Mouse (Mus musculus): Measurements from ENCODE around the gene 2310057M21Rik. TPM values are rescaled to one million over a fixed set of nuclear protein-coding genes. Genes with fewer than 3 reads are reported as not detected.
"Not testable (repeated sequence)": the region's sequence is repeated elsewhere in the genome, so short reads cannot be mapped to it uniquely, and the experiment has no call there.

2310057M21Rik gene
- 3.5 and 4.1 TPM in 2 replicates for polyA plus RNA-seq (2012; rRNA removed)

DNA sequence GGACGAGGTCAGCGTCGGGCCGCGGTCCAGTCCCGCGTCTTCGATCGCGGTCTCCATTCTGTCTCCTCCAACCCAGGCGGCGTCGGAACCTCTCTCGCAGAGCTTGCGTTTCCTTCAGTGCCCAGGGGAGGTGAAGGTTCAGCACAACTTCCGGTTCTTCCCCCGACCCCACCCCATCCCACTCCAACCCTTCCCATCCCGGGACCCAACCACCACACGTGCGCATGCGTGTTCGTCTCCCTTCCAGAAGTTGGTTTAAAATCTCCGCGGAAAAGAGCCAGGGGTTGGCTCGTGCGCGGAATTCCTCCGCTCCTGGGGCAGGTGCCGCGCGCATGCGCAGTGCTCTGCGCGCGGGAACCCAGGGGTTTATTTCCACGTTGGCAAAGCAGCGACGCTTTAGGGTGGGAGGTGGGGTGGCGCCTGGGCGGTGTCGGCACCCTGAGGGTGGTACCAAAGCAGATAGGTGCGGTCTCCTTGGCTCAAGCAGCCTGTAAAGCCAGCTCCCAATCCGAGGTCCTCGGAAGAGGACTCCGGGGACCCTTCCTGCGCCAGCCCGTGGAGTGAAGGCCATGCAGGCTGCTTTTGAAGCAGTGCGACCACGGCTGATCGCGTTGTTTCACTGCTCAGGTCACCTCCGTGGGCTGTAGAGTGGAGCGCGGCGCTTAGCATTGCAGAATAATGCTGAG is at the start of gene 2310057M21Rik:
Gene 2310057M21Rik (minus strand): TSS at position 145 of the 686 bp plus-strand sequence.
- Histone ChIP-seq H3K27me3 (ENCODE audit: control insufficient read depth, insufficient read depth, low read length) (no peaks in the 10 kb centered on the region), H3K27ac (ENCODE audit: insufficient read depth, low read length) (peak within 1 kb of the TSS; percentile 89), H3K4me1 (ENCODE audit: control insufficient read depth, insufficient read depth, insufficient read length) (peaks cover 3% of the 10 kb centered on the region; the same call in 1 of the 2 replicates), H3K36me3 (ENCODE audit: control insufficient read depth, insufficient read depth, low read length) (peaks cover 1% of the 10 kb centered on the region; the same call in 1 of the 2 replicates), H3K4me3 (ENCODE audit: extremely low read depth, insufficient read depth, insufficient read length) (peak within 1 kb of the TSS; percentile 98)
- WGBS: under 1% methylated on average over 55 of the region's 55 CpGs
- TF ChIP-seq POLR2A (IDR thresholded peaks at IDR 0.05; ENCODE audit: low read depth, low read length) (no peak; the same call in 1 of the 2 replicates), CTCF (IDR thresholded peaks at IDR 0.05; ENCODE audit: extremely low read depth, insufficient read depth, insufficient read length, insufficient replicate concordance) (no peak)
- peak; percentile 78 to 84 for DNase-seq (ENCODE audit: low read depth in 1 of 2, low spot score in 2 of 2)

DNA sequence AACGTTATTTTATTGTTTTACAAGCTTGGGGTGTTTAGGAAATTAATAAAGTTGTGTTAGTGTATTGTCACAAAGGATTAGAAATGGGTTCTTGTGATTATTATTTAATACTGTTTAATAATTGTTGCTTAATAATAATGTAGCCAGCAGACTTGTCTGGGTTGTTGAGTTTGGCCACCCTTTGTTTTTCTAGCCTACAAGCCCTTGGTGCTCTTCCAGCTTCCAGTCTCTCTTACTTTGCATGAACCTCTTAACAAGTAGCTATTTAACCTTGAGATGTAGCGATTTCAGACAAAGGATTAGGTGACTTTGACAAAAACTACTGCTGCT is 49.3 kb upstream of the 2310057M21Rik start:
- Histone ChIP-seq H3K27ac (ENCODE audit: insufficient read depth, low read length) (no peak overlapping the region), H3K36me3 (ENCODE audit: control insufficient read depth, insufficient read depth, low read length) (no peaks in the 10 kb centered on the region), H3K4me1 (ENCODE audit: control insufficient read depth, insufficient read depth, insufficient read length) (peaks cover 7% of the 10 kb centered on the region), H3K27me3 (ENCODE audit: control insufficient read depth, insufficient read depth, low read length) (no peaks in the 10 kb centered on the region), H3K4me3 (ENCODE audit: extremely low read depth, insufficient read depth, insufficient read length) (no peak overlapping the region)
- DNase-seq (ENCODE audit: low read depth in 1 of 2, low spot score in 2 of 2): no peak
- WGBS: 80% methylated on average over 2 of the region's 2 CpGs
- TF ChIP-seq POLR2A (IDR thresholded peaks at IDR 0.05; ENCODE audit: low read depth, low read length) (no peak), CTCF (IDR thresholded peaks at IDR 0.05; ENCODE audit: extremely low read depth, insufficient read depth, insufficient read length, insufficient replicate concordance) (no peak)

DNA sequence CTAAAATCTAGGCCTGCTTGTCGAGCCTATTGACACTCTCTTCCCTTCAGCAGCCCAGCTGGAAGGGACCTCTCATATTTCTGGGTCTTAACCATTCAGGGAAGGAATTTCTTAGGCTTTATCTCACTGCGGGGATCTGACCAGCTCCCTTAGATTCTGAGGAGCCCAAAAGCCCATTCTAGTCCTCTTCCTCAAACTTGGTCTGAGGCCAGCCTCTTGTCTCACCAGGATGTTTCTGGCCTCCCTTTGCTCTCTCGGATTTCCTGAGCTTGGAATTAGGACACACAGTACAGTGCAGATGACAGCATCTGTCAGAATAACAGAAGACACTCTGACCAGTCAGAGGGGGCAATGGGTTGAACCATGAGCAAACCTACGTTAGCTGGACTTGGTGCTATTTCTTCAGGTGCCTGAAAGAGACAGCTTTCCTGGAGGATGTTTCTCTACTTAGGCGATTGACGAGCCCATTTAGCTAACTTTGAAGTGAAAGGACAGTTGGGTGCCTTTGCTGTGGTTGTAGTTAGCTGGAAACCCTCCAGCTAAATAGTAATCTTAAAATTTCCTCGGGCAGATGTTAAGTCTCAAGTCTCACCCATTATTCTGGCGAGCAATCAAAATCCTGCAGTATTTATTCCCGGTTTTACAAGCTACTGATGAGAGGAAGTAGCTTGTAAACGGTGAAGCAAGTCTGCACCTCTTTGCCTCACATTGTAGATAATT is 48.8 kb upstream of the 2310057M21Rik start:
- TF ChIP-seq POLR2A (IDR thresholded peaks at IDR 0.05; ENCODE audit: low read depth, low read length) (no peak), CTCF (IDR thresholded peaks at IDR 0.05; ENCODE audit: extremely low read depth, insufficient read depth, insufficient read length, insufficient replicate concordance) (no peak)
- WGBS: 50% methylated on average over 10 of the region's 10 CpGs
- H3K4me3 ChIP-seq (ENCODE audit: extremely low read depth, insufficient read depth, insufficient read length): peak overlapping the region; percentile 9; the same call in 1 of the 2 replicates
- H3K4me1 ChIP-seq (ENCODE audit: control insufficient read depth, insufficient read depth, insufficient read length): peaks cover 7% of the 10 kb centered on the region
- no peaks in the 10 kb centered on the region for H3K27me3 ChIP-seq (ENCODE audit: control insufficient read depth, insufficient read depth, low read length)
- H3K27ac ChIP-seq (ENCODE audit: insufficient read depth, low read length): no peak overlapping the region
- H3K36me3 ChIP-seq (ENCODE audit: control insufficient read depth, insufficient read depth, low read length): no peaks in the 10 kb centered on the region
- no peak for DNase-seq (ENCODE audit: low read depth in 1 of 2, low spot score in 2 of 2)

DNA sequence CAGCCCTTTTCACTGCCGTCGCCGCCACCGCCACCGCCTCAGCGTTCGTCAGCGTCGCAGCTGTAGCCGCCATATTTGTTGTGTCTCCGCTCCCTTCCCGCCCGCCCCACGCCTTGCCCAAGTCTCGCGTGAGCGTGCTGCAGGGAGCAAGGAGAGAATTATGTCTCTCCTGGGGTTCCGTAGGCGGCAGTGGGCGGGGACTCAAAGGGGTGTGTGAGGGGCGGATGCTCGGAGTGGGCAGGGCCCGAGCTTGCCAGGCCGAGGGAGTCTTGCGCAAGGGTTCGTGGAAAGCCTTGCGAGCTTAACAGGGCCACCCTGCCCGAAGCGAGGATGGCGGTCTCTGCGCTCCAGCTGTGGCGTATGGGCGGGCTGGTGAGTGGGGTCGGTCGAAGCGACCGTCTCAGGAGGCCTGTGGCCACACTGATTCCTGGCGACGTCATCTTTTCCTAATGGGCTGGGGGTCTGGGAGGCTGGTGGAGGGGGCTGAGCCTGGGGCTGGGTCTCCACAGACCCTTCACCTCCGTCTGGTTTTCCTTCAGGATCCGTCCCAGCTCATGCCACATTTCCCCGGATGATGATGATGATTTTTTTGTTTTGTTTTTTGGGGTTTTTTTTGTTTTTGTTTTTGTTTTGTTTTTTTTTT is 48.0 kb upstream of the 2310057M21Rik start, which contains the start of the genes Ikzf5 and Acadsb:
Gene Ikzf5 (minus strand): TSS at position 106 of the 643 bp plus-strand sequence.
Gene Acadsb (plus strand): TSS at position 186 of the 643 bp plus-strand sequence.
- Histone ChIP-seq H3K4me1 (ENCODE audit: control insufficient read depth, insufficient read depth, insufficient read length) (peaks cover 7% of the 10 kb centered on the region), H3K4me3 (ENCODE audit: extremely low read depth, insufficient read depth, insufficient read length) (peak within 1 kb of the TSS; percentile 86), H3K27ac (ENCODE audit: insufficient read depth, low read length) (peak within 1 kb of the TSS; percentile 49; the same call in 1 of the 2 replicates), H3K27me3 (ENCODE audit: control insufficient read depth, insufficient read depth, low read length) (no peaks in the 10 kb centered on the region), H3K36me3 (ENCODE audit: control insufficient read depth, insufficient read depth, low read length) (no peaks in the 10 kb centered on the region)
- DNase-seq (ENCODE audit: low read depth in 1 of 2, low spot score in 2 of 2): peak; percentile 96 to 99
- peak; percentile 8 for TF ChIP-seq POLR2A (IDR thresholded peaks at IDR 0.05; ENCODE audit: low read depth, low read length)
- TF ChIP-seq CTCF (IDR thresholded peaks at IDR 0.05; ENCODE audit: extremely low read depth, insufficient read depth, insufficient read length, insufficient replicate concordance): no peak
- under 1% methylated on average over 42 of the region's 42 CpGs for WGBS

DNA sequence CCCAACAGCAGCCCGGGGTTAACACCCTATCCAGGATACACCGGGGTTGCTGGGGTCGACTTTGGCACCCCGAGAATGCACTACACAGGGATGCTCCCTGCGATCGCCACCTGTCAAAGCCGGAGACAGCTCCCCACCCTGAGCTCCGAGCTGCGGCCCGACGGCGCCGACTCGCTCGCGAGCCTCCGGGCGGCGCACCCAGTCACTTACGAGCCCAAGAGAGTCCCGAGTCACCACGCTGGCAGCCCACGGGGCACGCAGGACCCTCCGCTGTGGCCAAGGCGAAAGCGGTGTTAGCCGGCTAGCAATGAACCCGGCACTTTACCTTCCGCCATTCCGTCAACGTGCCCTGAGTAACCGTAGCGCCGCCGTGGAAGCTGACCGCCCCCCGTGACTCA is 47.4 kb upstream of the 2310057M21Rik start:
- peak overlapping the region; percentile 86 for H3K4me3 ChIP-seq (ENCODE audit: extremely low read depth, insufficient read depth, insufficient read length)
- H3K4me1 ChIP-seq (ENCODE audit: control insufficient read depth, insufficient read depth, insufficient read length): peaks cover 7% of the 10 kb centered on the region
- H3K36me3 ChIP-seq (ENCODE audit: control insufficient read depth, insufficient read depth, low read length): no peaks in the 10 kb centered on the region
- TF ChIP-seq CTCF (IDR thresholded peaks at IDR 0.05; ENCODE audit: extremely low read depth, insufficient read depth, insufficient read length, insufficient replicate concordance) (no peak), POLR2A (IDR thresholded peaks at IDR 0.05; ENCODE audit: low read depth, low read length) (no peak)
- no peak for DNase-seq (ENCODE audit: low read depth in 1 of 2, low spot score in 2 of 2)
- H3K27me3 ChIP-seq (ENCODE audit: control insufficient read depth, insufficient read depth, low read length): no peaks in the 10 kb centered on the region
- WGBS: under 1% methylated on average over 38 of the region's 38 CpGs
- H3K27ac ChIP-seq (ENCODE audit: insufficient read depth, low read length): peak overlapping the region; percentile 49; the same call in 1 of the 2 replicates

DNA sequence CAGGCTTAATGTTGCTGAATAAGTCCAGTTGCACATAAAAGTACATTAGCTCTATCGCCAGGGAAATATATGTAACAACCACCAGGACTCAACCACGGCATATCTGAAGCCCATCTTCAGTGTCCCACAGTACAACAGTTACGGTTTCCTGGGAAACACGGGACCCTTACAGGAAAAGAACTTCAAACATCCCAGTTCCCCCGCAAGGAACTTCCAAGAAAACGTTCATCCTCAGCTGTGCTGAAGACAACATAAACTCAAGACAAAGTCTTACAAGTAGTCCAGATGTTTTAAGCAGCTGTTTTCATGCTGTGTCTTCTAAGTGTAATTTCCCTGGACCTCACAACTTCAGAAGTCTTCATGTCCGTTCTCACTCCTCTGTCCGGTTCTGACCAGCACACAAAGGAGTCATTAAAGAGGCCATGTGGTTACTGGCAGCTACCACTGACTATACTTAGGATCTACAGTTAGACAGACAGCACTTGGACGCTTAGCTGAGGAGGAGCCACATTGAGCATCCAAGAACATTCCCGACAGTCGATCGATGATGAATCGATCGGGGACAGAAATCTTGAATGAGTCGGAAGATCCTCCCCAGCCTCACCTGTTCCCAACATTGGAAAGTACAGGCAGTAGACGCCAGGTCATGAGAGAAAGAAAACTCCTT is 46.9 kb upstream of the 2310057M21Rik start:
- no peak for DNase-seq (ENCODE audit: low read depth in 1 of 2, low spot score in 2 of 2)
- peaks cover 7% of the 10 kb centered on the region for H3K4me1 ChIP-seq (ENCODE audit: control insufficient read depth, insufficient read depth, insufficient read length)
- TF ChIP-seq POLR2A (IDR thresholded peaks at IDR 0.05; ENCODE audit: low read depth, low read length): no peak
- no peak for TF ChIP-seq CTCF (IDR thresholded peaks at IDR 0.05; ENCODE audit: extremely low read depth, insufficient read depth, insufficient read length, insufficient replicate concordance)
- no peaks in the 10 kb centered on the region for H3K27me3 ChIP-seq (ENCODE audit: control insufficient read depth, insufficient read depth, low read length)
- 8% methylated on average over 16 of the region's 16 CpGs for WGBS
- peak overlapping the region; percentile 86 for H3K4me3 ChIP-seq (ENCODE audit: extremely low read depth, insufficient read depth, insufficient read length)
- no peak overlapping the region; the same call in 1 of the 2 replicates for H3K27ac ChIP-seq (ENCODE audit: insufficient read depth, low read length)
- H3K36me3 ChIP-seq (ENCODE audit: control insufficient read depth, insufficient read depth, low read length): no peaks in the 10 kb centered on the region

DNA sequence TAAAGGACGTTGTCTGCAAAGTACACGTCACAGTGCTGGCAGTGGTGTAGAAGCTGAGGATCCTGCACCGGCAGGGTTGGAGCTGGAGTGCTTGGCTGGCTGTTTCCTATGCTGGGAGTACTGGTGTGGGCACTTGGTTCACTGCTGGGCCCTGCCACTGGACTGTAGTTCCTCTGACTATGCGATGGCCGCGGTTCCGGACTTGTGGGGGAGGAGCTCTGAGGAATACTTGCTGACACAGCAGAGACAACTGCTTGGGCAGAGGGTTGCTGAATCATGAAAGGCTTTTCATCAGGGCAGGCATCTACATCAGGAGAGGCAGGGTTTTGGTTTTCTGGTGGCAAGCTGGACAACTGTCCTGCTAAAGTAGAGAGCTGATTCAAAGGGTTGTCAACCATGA is 29.2 kb upstream of the 2310057M21Rik start:
- H3K4me1 ChIP-seq (ENCODE audit: control insufficient read depth, insufficient read depth, insufficient read length); H3K4me3 ChIP-seq (ENCODE audit: extremely low read depth, insufficient read depth, insufficient read length); H3K27me3 ChIP-seq (ENCODE audit: control insufficient read depth, insufficient read depth, low read length); H3K27ac ChIP-seq (ENCODE audit: insufficient read depth, low read length); DNase-seq (ENCODE audit: low read depth in 1 of 2, low spot score in 2 of 2): not testable (repeated sequence)
- 94% methylated on average over 7 of the region's 7 CpGs for WGBS
- peaks cover 15% of the 10 kb centered on the region for H3K36me3 ChIP-seq (ENCODE audit: control insufficient read depth, insufficient read depth, low read length)
